Mouse (Mus musculus) neural tube, embryonic 12.5 days (tissue): ENCODE data around the gene Klf8. TPM values are rescaled to one million over a fixed set of nuclear protein-coding genes. Genes with fewer than 3 reads are reported as not detected.

Experiments
- ATAC-seq: fragments of 200-750 bp; cut with Nextera tagmentation; 2 replicates; pipeline ENCODE4 v1.8.0; 2017; ENCODE audit warnings: low read depth, mild to moderate bottlenecking, moderate TSS enrichment, moderate library complexity; ENCODE audit not compliant: low FRiP score
- H3K27ac ChIP-seq: fragments of 300-500 bp; sonication (generic); 2 replicates; pipeline ENCODE4 v1.5.1; 2016
- H3K27me3 ChIP-seq: fragments of 300-500 bp; sonication (generic); replicated peaks from 2 replicates; pipeline ENCODE4 v1.6.1; 2016; ENCODE audit warnings: mild to moderate bottlenecking
- H3K36me3 ChIP-seq: fragments of 300-500 bp; sonication (generic); 2 replicates; pipeline ENCODE4 v1.6.1; 2016; ENCODE audit warnings: mild to moderate bottlenecking
- H3K4me1 ChIP-seq: fragments of 300-500 bp; sonication (generic); 2 replicates; pipeline ENCODE4 v1.6.1; 2016
- H3K4me2 ChIP-seq: fragments of 300-500 bp; sonication (generic); replicated peaks from 2 replicates; pipeline ENCODE4 v1.6.1; 2016; ENCODE audit warnings: mild to moderate bottlenecking
- H3K4me3 ChIP-seq: fragments of 300-500 bp; sonication (generic); 2 replicates; pipeline ENCODE4 v1.5.1; 2016
- H3K9ac ChIP-seq: fragments of 300-500 bp; sonication (generic); 2 replicates; pipeline ENCODE4 v1.6.1; 2016; ENCODE audit warnings: mild to moderate bottlenecking
- H3K9me3 ChIP-seq: fragments of 300-500 bp; sonication (generic); 2 replicates; pipeline ENCODE4 v1.6.1; 2016; ENCODE audit warnings: mild to moderate bottlenecking
- WGBS: fragments of 180-500 bp; shearing (Covaris S2); methylation state at CpG from one replicate; pipeline ENCODE4 v1.1.7; 2016; 5-methylcytosine and 5-hydroxymethylcytosine counted together
- polyA plus RNA-seq: library from polyadenylated mRNA; unstranded; fragments of >200 nt; fragmentation: Nextera tagmentation; extraction: Ambion mirVana; gene quantifications from 2 replicates; pipeline ENCODE4 v1.2.1, GENCODE M21; 2016

Gene Klf8
- polyA plus RNA-seq, 1 experiment from 2014 or later: 2.5 TPM

DNA sequence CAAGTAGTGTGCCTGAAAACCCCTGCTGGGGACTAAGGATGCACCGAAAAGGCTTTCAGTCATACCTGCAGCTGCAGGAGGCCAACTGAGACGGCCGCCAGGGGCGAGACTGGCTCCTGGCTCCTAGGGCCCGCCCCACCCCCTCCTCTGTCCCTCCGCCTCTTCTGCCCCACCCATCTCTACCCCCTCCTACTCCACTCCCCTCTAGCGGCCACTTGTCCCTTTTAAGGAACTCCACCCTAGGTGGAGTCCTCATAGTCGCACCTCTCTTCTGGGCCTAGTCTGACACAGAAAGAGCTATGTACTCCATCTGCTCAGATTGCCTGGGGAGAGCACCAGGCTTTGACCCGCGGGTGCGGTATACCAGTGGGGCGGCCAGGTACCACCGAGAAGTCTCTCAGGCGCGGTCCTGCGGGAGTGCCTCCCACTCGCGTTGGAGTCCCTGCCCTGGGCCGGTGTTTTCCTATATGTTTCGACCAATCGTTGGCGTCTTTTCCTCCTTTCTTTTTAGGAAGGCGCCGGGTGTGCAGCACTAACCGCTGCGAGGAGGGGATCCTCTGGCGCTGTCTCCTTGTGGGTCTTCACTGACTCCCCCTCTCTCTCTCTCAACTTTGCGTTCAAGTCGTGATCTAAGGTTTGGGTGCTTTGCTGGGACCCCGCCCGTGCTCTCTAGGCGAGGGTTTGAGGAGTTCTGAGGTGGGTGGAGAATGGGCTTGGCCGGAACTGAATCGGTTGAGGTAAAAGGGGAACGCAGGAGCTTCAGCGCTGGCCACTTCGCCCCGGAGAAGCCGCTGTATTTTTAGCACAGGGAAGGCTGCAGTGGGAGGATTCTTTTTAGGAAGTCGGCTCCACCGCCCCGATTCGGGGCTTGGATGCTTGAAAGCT, 122.3 kb downstream of the Klf8 start:
- Histone ChIP-seq H3K27me3 (0 out of 2 replicates have a peak, but pooled peaks cover 3% of the 10 kb centered on the region), H3K9me3 (no peaks in the 10 kb centered on the region), H3K27ac (no peak overlapping the region), H3K4me3 (peak overlapping the region; percentile 39), H3K9ac (no peak overlapping the region), H3K36me3 (no peaks in the 10 kb centered on the region), H3K4me1 (no peaks in the 10 kb centered on the region), H3K4me2 (peak overlapping the region; percentile 69)
- WGBS: 15% methylated on average over 43 of the region's 43 CpGs
- ATAC-seq: peak; percentile 77

DNA sequence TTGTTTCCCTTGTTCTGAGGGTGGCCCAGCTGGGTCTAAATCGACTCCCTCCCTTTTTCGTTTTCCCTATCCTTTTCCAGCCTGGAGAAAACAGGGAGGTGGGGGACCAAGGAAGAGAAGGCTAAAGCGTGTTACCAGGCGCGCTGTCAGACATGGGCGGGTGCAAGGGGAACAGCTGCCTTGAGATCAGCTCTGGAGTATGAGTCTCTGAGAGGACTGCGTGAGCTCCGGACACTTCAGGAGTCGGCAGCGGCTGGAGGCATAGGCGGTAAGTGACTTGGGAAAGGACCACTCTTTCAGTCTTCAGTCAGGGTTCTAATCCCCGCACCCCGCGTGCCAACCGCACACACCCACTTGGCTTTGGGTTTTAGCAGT, 122.9 kb downstream of the Klf8 start:
- Histone ChIP-seq H3K9ac (no peak overlapping the region), H3K27ac (no peak overlapping the region), H3K36me3 (no peaks in the 10 kb centered on the region), H3K27me3 (0 out of 2 replicates have a peak, but pooled peaks cover 3% of the 10 kb centered on the region), H3K4me1 (no peaks in the 10 kb centered on the region), H3K4me2 (peak overlapping the region; percentile 69), H3K4me3 (peak overlapping the region; percentile 39), H3K9me3 (no peaks in the 10 kb centered on the region)
- peak; percentile 65 for ATAC-seq
- 13% methylated on average over 15 of the region's 15 CpGs for WGBS

DNA sequence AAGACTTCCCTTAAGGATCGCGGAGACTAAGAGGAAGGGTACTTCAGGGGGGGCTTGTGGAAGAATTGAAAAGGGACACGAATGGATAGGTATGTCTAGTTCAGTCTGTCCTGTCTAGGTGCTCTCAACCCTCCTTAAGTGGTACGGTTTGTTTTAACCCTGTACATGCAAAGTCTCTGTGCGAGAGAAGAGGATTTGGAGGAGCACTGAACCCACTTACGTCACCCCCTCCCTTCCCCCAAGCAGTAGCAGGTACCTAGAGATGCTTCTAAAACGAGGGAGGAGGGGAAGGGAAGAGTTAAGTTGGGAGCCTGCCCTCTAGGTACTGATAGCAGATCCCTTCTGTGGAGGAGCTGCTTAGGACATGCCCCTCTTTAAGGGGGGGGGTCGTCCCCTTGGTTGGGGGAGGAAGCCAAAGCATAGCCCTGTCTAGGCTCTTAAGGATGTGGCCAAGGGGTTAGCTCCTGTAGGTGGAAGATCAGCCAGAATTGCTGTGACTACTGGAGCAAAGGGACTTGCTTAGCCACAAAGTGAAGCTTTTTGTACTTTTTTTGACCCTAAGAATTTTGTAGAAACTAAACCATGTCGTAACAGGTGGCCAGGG, 123.5 kb downstream of the Klf8 start:
- no peaks in the 10 kb centered on the region for H3K9me3 ChIP-seq
- 0 out of 2 replicates have a peak, but pooled peaks cover 3% of the 10 kb centered on the region for H3K27me3 ChIP-seq
- no peaks in the 10 kb centered on the region for H3K4me1 ChIP-seq
- no peak overlapping the region for H3K27ac ChIP-seq
- peak overlapping the region; percentile 69 for H3K4me2 ChIP-seq
- H3K4me3 ChIP-seq: peak overlapping the region; percentile 39
- no peaks in the 10 kb centered on the region for H3K36me3 ChIP-seq
- no peak overlapping the region for H3K9ac ChIP-seq
- ATAC-seq: 0 out of 2 replicates have a peak, but pooled peaks have one; percentile 8
- 27% methylated on average over 9 of the region's 9 CpGs for whole genome bisulfite sequencing

DNA sequence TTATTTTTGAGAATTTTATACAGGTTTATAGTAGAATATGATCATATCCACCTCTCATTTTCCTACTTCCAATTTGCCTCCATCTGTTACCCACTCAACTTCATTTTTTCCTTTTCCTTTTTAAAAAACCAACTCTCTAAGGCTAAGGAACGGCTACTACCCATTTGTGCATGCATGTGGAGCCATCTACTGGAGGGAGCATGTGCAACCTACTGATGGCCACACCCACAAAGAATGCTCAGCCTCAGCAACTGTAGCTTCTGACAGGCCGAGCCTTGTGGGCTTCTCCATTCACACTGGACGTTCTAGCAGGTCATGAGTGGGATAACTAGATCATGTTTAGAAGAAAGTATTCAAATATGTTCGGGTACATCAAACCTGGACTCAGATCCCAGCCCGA, 129.5 kb downstream of the Klf8 start:
- H3K27me3 ChIP-seq: no peaks in the 10 kb centered on the region
- no peak overlapping the region for H3K27ac ChIP-seq
- H3K4me1 ChIP-seq: no peaks in the 10 kb centered on the region
- H3K4me2 ChIP-seq: no peak overlapping the region
- ATAC-seq: peak; percentile 44; the same call in 1 of the 2 replicates
- no peak overlapping the region for H3K9ac ChIP-seq
- H3K9me3 ChIP-seq: no peaks in the 10 kb centered on the region
- WGBS: 38% methylated on average over 5 of the region's 5 CpGs
- H3K4me3 ChIP-seq: no peak overlapping the region
- no peaks in the 10 kb centered on the region for H3K36me3 ChIP-seq

DNA sequence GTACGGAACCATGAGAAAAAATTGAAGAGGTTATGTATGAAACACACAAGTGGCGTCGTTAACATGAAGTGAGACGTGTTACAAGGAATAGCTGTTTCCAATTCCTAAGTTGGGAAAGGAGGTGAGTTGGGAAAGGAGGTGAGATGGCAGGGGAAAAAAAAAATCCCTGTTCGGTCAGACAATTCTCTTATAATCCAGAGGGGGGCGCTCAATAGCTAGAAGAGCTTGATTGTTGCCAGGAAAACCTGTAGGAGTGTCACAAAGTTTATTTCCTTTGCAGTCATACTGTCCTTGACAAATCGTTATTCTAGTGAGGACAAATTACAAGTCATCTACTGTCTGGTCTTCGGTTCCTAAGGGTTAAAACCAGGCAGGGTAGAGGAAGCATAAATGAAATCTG, 132.5 kb downstream of the Klf8 start:
- Histone ChIP-seq H3K4me3 (no peak overlapping the region), H3K9ac (no peak overlapping the region), H3K36me3 (no peaks in the 10 kb centered on the region), H3K4me2 (no peak overlapping the region), H3K27ac (no peak overlapping the region), H3K27me3 (no peaks in the 10 kb centered on the region), H3K4me1 (no peaks in the 10 kb centered on the region), H3K9me3 (no peaks in the 10 kb centered on the region)
- ATAC-seq: no peak
- WGBS: 32% methylated on average over 8 of the region's 8 CpGs

DNA sequence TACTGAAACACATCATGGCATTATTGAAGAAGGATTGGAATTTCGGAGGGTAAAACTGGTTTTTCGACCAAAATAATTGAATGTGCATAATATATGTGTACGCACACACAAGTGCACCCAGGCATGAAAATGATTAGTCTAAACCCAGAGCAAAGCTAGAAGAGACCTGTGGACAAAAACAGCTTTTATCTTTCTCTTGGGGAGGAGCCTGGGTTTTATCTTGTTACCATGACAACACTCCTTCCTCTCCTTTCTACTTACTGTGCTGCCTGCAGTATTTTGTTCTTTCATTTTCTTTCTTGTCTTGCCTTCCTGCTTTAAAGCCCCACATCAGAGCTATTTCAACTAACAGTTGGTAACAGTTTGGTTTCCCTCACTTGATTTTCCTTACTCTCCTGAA, 137.8 kb downstream of the Klf8 start:
- no peaks in the 10 kb centered on the region for H3K9me3 ChIP-seq
- H3K27ac ChIP-seq: no peak overlapping the region
- no peaks in the 10 kb centered on the region for H3K4me1 ChIP-seq
- H3K4me2 ChIP-seq: no peak overlapping the region
- WGBS: 50% methylated on average over 3 of the region's 3 CpGs
- H3K4me3 ChIP-seq: no peak overlapping the region
- H3K27me3 ChIP-seq: no peaks in the 10 kb centered on the region
- no peak overlapping the region for H3K9ac ChIP-seq
- no peaks in the 10 kb centered on the region for H3K36me3 ChIP-seq
- 0 out of 2 replicates have a peak, but pooled peaks have one; percentile 41 for ATAC-seq

DNA sequence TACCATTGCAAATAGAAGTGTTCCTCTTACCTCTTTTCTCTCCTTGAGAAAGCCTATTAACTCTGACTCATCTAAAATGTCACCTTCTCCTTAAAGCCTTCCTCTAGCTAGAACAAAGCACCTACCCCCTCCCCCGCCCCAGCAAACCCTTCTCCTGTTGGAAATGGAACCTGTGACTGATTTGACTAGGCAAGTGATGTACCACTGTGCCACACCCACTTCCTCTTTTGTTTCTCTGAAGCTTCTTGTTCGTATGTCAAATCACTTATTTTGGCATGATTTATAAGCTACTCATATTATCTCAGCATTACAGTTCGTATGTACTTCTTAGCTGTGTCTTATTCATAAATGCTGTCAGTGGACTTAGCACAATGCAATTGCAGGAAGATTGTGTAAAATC, 144.5 kb downstream of the Klf8 start:
- no peak for ATAC-seq
- H3K9me3 ChIP-seq: no peaks in the 10 kb centered on the region
- no peaks in the 10 kb centered on the region for H3K4me1 ChIP-seq
- H3K9ac ChIP-seq: no peak overlapping the region
- H3K4me3 ChIP-seq: no peak overlapping the region
- H3K27me3 ChIP-seq: no peaks in the 10 kb centered on the region
- H3K36me3 ChIP-seq: no peaks in the 10 kb centered on the region
- H3K4me2 ChIP-seq: no peak overlapping the region
- no peak overlapping the region for H3K27ac ChIP-seq
- WGBS: 86% methylated on average over 3 of the region's 3 CpGs

DNA sequence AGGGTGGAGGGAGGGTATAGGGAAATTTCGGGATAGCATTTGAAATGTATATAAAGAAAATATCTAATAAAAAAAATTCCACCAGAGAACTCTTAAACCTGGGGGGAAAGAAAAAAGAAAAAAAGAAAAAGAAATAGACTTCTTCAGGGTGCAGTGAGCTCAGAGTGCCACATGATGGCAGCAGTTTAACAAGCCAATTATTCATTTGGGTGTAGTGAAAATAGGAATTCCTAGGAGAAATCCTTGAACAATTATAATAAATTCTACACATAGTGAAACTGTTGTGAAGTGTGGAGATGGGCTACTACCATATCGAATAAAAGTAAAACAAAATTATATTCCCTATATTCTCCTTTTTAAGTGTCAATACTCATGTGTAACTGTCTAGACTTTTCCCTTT, 152.0 kb downstream of the Klf8 start:
- no peak overlapping the region for H3K4me2 ChIP-seq
- no peak overlapping the region for H3K4me3 ChIP-seq
- WGBS: 37% methylated on average over 2 of the region's 2 CpGs
- H3K27ac ChIP-seq: no peak overlapping the region
- no peak for ATAC-seq
- H3K27me3 ChIP-seq: no peaks in the 10 kb centered on the region
- H3K9me3 ChIP-seq: no peaks in the 10 kb centered on the region
- H3K4me1 ChIP-seq: no peaks in the 10 kb centered on the region
- H3K9ac ChIP-seq: no peak overlapping the region
- H3K36me3 ChIP-seq: no peaks in the 10 kb centered on the region

DNA sequence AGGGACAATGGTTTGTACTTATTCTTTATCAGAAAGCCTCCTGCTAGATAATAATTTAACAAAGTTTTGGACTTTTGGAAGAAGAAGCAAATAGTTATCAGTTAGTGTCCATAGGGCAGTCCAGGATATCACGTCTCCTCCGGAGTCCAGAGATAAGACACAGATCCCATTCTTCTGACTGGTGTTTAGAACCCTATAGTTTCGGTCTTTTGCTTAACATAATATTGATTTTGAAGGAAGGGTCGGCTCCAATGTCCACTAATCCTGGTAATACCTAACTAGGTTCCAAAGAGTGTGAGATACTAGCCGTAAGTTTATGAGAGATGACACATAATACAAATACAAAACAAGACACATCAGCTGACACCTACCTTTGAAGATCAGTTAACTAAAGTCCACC, 179.8 kb downstream of the Klf8 start:
- no peaks in the 10 kb centered on the region for H3K4me1 ChIP-seq
- no peak overlapping the region for H3K4me3 ChIP-seq
- H3K36me3 ChIP-seq: no peaks in the 10 kb centered on the region
- H3K27ac ChIP-seq: no peak overlapping the region
- H3K4me2 ChIP-seq: no peak overlapping the region
- no peaks in the 10 kb centered on the region for H3K9me3 ChIP-seq
- ATAC-seq: no peak
- H3K9ac ChIP-seq: no peak overlapping the region
- 92% methylated on average over 5 of the region's 5 CpGs for WGBS
- no peaks in the 10 kb centered on the region for H3K27me3 ChIP-seq

DNA sequence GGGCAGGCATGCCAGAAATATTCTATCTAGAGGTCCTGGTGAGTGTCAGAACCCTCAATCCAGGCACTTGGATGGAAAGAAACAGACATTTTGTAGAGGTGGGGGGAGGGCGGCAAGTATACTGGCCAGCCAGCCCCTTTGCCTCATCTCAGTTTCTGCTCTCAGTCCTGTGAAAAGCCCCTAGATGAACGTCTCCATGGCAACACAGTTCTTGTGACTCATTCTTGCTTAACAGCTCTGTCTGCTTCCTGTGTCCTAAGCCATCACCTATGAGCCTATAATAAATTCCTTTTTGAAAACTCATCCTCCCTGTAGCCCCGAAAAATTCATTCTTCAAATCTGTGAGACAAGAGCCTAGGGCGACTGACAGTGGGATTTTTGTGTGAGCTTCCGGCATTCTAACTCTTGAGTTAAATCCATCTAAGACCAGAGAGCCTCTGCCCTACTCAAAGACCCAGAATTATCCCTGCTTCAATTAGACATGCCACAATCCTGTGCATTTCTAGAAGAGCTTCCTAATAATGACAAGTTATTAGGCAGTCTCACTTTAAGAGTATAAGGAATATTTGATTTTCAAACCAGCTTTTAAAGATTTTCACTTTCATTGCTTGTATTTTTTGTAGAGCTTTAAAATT, 196.5 kb downstream of the Klf8 start:
- H3K9me3 ChIP-seq: no peaks in the 10 kb centered on the region
- no peaks in the 10 kb centered on the region for H3K27me3 ChIP-seq
- no peaks in the 10 kb centered on the region for H3K36me3 ChIP-seq
- no peak overlapping the region for H3K9ac ChIP-seq
- no peaks in the 10 kb centered on the region; the same call in 1 of the 2 replicates for H3K4me1 ChIP-seq
- H3K4me3 ChIP-seq: no peak overlapping the region
- WGBS: 38% methylated on average over 5 of the region's 5 CpGs
- no peak overlapping the region for H3K4me2 ChIP-seq
- H3K27ac ChIP-seq: no peak overlapping the region
- ATAC-seq: peak; percentile 63; the same call in 1 of the 2 replicates

DNA sequence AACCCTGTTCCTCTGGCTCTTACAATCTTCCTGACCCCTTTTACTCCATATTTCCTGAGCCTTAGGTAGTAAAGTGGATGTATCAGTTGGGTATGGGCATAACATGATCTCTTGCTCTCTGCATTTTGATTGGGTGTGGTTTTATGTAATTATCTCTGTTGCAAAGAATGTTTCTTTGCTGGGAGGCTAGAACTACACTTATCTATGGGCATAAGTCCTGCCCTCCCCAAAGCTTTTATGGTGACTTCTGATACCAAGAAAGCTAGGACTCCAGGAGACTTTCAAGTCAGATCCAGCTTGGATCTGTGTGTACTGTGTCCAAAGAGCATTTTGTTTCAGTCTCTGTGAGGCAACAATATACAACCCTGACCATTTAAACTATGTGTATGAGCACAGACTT, 202.3 kb downstream of the Klf8 start:
- Histone ChIP-seq H3K9me3 (no peaks in the 10 kb centered on the region), H3K27ac (no peak overlapping the region), H3K9ac (no peak overlapping the region), H3K4me1 (no peaks in the 10 kb centered on the region), H3K27me3 (no peaks in the 10 kb centered on the region), H3K4me2 (no peak overlapping the region), H3K36me3 (no peaks in the 10 kb centered on the region), H3K4me3 (no peak overlapping the region)
- no peak for ATAC-seq

DNA sequence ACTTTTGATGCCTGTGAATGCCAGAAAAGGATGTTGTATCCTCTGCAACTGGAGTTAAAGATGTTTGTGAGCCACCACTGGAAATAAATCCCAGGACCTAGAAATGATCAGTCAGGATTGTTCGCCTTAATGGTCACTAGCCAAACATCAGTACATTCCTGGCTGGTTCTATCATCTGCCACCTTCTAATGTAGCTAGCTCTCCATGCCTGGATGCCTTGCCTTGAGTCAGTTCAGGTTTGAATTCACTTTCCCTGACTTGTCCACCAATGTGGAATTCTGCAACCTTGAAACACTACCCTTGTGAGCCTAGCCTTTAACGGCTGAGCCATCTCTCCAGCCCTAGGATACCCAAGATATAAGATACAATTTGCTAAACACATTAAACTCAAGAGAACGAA, 202.8 kb downstream of the Klf8 start:
- Histone ChIP-seq H3K9ac (no peak overlapping the region), H3K4me1 (no peaks in the 10 kb centered on the region), H3K27ac (no peak overlapping the region), H3K27me3 (no peaks in the 10 kb centered on the region), H3K4me3 (no peak overlapping the region), H3K9me3 (no peaks in the 10 kb centered on the region), H3K36me3 (no peaks in the 10 kb centered on the region), H3K4me2 (no peak overlapping the region)
- no peak for ATAC-seq
- 82% methylated on average over 3 of the region's 3 CpGs for WGBS
